Mouse (Mus musculus) gastrocnemius, postnatal 10 days (tissue): ENCODE measurements at regions not wholly inside any gene's neighbourhood (a gene's known extent, or its start where the extent isn't known, plus 50 kb on each side); places are given as distances from the start of the nearest gene placed in this dataset.
"Not testable (repeated sequence)": the region's sequence is repeated elsewhere in the genome, so short reads cannot be mapped to it uniquely, and the experiment has no call there.

ENCODE experiments used
- DNase-seq: peaks from one replicate; pipeline ENCODE4 v3.0.0; 2021; ENCODE audit warnings: mixed read lengths

DNA sequence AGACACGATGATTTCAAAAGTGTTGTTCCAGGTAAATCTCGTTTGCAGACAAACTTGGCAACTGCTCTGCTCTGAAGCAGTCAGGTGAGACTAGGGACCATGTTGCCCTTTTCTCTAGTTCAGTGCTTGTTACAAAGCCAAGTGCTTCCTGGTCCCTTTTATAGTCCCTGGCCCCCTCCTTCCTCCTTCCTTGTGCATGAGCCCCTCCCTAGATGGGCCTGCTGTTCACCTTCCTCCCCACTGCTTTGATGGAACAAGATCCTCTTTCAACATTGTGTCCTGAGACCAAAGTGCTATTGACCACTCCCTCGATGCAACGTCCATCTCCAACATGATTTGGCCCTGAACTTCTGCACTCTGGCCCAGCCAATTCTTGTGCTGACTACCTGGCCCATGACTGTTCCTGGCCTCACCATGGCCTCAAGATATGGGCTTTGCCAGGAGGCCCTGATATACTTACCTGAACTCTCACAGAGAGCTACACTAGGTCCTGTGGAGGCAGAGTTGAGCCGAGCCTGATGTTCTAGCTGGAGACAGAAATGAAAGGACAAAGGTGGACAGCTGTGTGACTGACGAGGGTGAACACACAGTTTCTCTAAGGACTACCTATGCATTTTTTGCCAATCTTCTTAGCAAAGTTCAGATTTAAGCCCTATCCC lies 104.6 kb upstream of the Klf3 start:
- no peak for DNase-seq

DNA sequence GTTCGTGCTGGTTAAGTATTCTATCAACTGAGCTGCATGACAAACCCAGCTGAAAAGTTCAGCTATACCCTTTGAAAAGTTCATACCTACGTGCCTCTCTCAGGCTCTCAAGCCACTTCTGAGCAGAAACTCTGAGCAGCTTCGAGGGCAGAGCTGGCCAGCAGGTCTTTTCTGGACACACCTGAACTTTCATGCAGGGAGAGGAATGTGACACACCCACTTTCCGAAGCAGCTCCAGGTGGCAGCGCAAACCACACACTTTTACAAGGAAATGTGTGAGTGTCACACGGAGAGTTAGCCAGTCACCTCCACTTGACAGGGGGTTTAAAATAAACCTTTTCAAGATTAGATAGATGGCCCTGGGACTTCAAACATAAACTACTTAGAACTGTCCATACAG lies 103.2 kb upstream of the Klf3 start:
- DNase-seq: no peak

DNA sequence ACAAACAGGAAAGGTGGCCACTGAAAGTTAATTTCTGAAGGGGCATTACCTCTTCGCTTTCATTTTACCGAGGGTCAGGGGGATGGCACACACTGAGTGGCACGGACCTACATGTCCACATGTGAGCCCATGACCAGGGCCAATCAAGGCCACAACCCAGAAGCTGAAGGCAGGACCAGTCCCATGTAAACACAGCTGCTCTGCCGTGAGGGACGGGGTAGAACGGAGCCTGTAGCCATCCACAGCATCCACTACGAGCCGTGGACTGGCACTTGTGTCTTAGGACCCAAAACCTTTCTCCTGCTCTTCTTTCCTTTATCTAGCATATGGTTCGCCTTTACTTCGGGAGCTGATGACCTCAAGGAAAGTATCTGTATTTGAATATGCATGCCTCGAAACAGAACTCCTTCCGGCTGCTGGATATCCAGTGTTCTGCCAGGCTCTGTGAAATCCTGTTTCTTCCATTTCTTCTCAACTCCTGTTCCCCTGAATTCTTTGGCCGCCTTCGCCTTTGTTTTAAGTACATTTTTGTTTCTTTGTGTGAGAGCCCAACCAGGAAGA lies 101.9 kb upstream of the Klf3 start:
- DNase-seq: no peak

DNA sequence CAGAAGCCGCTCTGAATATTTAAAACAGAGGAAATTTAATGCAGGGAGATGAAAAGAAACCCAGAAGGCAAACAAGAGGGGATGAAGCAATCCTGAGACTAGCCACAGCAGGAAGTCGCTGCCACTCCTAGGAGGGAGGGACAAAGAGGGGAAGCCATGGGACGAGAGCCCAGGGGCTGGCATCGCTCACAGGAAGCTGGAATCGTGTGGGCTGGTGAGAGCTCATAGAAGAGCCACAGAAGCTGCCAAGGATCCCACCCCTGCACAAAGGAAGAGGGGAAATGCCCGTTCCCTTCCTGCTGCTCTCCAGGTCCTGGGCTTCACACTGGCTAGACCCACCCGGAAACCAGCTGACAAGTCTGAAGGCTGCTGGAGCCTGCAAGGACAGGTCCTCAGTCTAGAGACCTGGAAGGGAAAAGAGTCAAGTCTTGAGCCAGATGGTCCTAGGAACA lies 101.4 kb upstream of the Klf3 start:
- DNase-seq: peak; percentile 68

DNA sequence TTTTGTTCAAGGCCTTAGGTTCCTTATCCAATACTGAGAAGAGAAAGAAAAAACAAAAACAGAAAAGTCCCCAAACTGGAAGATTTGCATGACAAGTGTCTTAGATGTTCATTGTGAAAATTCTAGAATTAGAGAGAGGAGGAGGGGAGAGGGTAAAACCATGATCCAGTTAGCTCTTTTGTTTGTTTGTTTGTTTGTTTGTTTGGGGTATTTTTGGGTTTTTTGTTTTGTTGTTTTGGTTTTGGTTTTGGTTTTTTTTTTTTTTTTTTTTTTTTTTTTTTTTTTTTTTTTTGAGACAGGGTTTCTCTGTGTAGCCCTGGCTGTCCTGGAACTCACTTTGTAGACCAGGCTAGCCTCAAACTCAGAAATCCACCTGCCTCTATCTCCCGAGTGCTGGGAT lies 100.8 kb upstream of the Klf3 start:
- not testable (repeated sequence) for DNase-seq

DNA sequence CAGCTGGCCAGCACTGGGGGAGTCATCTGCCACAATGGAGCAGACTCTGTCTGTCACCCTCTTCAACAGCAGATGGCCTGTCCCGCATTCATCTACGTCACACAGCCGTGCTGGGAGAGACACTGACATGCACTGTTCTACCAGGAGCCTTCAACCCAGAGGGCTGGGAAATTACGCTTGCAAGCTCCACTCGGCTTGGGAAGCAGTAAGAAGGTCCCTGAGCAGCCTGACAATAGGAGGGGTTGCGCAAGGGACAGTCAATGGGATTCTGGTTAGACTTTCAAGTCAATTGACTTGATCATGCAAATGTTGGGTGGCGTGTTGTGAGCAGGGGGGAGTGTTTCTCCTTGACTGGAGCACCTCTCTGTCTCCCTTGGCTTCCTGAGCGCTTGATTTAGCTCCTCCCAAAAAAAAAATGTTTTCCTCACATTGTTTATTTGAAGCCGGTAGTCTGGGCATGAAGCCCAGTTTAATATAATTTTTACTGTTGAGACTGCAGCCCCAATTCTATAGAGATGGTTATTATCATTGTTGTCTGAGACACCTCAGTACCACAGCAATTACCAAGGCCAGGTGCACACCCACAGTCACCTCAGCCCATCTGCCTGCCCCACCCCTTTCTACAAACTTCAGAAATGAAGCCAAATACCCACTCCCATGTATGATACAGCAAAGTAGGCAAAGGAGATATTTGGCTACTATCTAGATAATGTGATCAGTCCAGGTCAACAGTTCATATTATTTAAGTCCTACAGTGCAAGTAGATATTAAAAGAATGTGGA lies 99.9 kb upstream of the Klf3 start:
- peak; percentile 33 for DNase-seq

DNA sequence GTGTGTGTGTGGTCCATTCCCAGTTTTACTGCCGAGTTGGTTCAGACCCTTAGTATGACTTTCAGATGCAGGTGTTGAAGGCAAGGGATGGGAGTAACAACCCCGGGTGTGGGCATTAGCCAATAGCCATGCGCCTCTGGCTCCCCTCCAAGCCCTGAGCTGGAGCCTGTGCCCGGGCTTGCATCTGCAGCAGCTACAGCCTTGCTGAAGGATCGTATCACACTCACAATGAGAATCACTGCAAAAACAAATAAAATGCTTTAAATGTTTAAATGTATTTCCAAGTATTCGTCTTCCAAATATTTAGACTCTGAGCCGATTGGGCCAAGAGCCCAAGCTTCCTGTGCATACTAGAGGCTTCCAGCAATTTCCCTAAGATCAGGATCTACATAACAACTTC lies 99.0 kb upstream of the Klf3 start:
- peak; percentile 69 for DNase-seq

DNA sequence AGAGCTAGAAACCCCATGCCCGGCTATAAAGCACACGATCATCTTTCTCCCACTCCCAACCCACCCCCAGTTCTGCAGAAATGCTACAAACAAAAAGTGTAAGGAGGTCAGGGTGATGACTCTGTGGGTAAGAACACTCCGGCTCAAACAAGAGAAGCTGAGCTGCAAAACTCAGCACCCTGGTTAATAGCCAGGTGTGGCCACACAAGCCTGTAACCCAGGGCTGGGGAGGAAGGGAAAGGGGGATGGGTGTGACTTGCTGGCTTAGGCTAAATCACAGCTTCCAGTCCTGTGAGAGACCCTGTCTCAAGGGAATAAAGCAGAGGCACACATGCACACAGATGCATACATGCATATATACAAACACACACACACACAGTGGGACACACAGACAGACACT lies 96.6 kb upstream of the Klf3 start:
- DNase-seq: no peak

DNA sequence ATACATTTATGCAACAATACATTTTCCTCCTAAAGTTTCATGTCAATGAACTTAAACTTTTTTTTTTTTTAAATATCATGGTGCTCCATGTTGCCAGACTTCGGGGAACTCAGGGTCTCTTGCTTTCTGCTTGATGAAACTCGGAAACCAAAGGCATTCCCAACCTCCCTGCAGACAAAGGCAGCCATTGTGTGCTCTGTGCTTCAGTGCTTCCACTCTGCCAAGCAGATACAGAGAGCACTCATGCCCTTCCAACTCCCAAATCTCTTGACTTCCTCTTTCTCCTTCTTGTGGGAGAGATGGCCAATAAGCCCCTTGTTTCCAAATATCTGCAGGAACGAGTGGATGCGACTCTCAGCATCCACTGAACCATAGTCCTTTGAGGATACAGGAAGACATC lies 94.0 kb upstream of the Klf3 start:
- no peak for DNase-seq

DNA sequence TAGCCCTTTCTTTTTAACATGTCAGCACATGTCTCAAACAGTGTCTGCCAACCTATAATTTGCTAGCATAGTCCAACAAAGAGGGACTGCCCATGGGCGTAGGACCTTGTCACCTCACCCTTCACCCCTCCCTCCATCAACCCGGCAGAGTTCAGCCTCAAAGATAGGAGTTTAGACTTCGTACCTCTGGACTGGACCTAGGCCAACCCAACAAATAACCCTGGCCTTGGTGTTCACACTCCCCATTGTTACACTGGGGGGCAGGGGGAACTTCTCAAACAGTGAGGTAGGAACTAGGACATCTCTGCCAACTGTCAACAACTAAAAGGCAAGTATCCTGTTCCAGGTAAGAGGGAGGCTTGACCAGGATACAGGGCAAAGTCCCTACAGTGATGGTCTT lies 93.0 kb upstream of the Klf3 start:
- no peak for DNase-seq

DNA sequence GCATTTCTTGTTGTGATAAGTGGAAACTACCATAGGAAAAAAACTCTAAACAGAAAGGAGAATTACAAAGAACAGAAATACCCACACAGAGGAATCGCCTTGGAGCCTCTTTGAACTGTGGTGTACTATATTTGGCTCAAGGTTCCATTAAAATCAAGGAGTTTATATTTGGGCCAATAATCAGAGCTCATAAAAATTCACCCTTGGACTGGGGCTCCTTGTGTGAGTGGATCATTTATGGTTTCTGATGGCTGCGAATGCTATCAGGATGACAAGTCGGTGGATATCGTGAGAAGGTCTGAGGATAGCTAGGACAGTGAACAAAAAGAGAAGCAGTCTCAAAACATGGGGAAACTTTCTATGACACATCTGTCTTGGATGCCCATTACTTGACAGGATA lies 92.2 kb upstream of the Klf3 start:
- no peak for DNase-seq

DNA sequence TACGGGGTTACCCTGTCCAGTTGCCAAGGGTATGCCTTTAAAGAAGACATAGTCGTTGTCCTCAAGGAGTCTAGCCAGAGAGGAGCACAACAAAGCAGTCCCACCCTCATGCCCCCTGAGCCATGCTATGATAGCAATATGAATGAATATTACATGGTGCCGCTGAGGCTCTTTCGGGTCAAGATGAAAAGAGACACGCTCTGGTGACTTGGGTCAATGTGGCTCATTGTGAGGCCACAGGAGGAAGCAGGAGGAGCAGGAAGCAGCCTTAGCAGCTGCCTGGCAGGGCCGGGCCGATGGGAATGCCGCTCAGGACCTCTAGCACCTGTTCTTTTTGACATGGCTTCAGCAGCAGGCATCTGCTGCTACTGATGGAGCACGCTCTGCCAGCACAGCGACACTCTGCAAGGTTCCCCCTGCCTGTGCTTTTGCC lies 89.0 kb upstream of the Klf3 start:
- peak; percentile 27 for DNase-seq

DNA sequence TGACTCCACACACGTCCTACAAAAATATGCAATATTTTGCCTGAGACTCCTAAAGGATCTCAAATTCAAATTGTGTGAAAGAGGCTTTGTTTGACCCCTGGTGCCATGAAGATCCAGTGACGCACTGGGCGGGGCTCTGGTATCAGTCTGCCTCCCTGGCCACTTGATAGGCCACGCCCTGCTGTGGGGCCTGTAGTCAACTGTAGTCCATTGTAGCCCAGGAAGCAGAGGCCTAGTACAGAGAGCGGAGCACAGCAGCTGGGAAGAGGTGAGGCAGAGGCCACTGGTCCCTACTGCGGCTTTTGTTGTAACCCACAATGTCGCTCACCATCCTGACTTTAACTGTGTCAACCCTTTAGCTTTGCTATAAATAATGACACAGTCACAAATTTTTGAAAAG lies 88.5 kb upstream of the Klf3 start:
- peak; percentile 23 for DNase-seq

DNA sequence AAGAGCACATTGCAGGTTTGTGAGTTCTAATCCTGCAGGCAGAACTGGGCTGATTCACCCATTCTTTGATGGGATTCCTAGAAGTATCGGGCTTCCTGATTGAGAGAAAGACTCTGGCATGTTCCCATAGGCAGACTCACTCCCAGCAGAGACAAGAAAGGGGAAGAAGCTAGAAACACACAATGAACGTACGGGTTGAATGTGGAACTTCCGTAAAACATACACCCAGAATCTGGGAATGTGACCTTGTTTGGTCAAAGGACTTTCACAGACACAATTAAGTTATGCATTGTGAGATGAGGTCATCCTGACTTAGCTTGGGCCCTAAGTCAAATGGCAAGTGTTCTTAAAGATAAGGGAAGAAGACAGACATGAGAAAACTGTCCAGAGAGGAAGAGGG lies 86.6 kb upstream of the Klf3 start:
- DNase-seq: no peak

DNA sequence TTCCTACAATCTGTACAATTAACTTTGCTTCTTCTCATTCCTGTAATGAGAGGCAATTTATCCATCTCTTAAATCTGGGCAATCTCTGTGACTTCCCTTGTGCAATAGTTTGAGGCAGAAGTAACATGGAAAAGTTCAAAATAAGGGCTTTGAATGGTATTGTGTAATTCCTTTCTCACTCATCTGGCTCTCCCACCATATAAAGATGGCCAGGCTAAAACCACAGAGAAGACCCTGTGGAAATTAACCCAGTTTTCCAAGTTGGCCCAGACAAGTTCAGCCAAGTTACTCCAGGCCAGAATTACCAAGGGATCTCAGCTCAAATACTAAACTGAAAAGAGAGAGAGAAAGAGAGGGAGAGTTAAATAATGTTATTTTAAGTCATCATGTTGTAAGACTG lies 81.0 kb upstream of the Klf3 start:
- no peak for DNase-seq

DNA sequence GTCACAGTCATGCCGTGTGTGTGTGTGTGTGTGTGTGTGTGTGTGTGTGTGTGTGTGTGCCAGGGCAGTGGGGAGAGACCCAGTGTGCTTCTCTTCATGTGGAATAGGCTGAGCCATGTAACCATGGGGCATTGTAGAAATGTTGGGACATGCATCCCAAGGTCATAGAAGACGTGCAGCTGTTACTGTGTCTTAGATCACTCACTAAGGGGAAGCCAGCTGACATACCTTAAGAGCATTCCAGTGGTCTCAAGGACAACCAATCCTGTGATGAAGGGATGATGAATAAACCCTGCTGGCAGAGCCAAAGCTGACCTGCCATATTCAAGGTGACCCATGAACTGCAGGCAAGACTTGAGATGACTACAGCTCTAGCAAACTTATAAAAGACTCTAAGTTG lies 75.3 kb upstream of the Klf3 start:
- DNase-seq: no peak

DNA sequence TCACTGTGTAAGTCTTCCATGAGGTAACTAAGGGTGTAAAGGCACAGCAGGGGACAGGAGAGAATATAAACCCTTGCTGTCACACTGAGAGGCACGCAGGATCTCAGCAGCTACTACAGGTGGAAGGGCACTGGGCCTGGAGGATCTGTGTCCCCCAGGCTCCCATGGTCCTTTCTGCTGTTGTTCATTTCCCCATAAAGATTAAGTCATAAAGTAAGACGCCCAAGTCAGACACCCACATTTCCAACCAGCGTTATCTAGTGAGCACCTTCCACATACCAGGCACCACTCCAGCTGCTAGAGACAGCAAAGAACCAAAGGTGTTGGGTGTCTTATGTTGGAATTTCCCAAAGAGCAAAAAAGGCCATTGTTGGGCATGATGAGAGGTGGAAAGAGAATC lies 70.8 kb upstream of the Klf3 start:
- DNase-seq: no peak

DNA sequence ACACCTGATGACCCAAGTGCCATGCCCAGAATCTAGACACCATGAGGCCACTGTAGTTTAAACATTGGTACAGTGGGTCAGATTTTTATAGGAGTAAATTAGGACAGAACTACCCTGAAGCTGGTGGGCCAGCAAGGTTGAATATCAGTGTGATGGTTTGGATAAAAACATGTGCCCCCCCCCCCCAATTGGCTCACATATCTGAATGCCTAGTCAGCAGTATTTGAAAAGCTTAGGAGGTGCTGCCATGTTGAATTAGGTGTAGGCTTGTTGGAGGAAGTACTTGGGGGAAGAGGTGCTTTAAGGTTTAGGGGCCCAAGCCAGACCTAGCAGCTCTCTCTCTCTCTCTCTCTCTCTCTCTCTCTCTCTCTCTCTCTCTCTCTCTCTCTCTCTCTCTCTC lies 66.2 kb upstream of the Klf3 start:
- no peak for DNase-seq

DNA sequence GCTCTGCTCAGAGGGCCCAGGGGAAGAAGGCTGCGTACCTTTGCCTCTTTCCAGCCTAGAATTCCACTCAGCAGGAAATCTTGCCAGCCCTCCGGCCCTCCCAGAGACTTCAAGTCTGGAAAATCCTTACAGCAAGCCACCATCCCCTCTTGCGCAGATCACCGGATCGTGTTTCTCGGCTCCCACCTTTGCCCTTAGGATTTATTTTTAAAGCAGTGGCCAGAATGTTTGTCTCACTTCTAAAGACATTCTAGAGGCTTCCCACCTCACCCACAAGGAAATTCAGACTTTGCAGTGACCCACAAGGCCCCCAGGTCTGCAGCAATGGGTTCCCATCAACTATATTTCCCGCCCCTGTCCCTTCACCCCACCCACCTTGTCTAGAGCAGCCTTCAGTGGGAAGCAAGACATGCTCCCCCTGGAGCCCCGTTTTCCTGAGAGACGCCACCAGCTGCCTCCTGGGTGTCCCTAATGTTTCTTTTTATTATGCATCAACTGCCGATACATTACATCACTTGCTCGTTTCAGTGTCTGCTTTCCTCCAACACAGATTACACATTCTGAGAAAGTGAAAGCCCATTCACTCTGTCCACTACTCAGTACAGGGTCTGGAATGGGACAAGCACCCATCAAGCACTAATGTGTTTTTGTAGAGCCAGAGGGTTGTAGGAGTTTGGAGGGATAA lies 65.0 kb upstream of the Klf3 start:
- no peak for DNase-seq

DNA sequence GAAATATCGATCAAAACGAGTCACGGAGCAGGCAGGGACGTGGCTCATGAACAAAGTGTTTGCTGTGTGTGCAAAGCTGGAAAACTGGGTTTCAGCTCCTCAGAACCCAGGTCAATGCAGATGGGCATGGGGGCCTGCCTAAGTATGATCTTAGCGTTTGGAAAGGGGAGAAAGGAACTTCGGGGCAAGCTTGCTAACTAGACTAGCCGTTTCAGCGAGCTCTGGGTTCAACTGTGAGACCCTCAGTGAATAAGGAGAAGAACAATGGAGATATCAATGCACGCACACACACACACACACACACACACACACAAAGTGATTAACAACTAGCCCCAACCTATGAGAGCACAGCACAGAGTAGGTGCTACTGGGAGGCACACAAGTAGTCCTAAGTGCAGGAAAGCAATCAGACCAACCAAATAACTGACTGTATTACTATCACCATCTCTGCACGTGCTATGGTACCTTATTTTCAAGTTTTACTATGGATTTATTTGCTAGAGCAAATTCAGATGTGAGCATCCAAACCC lies 64.3 kb upstream of the Klf3 start:
- DNase-seq: no peak

DNA sequence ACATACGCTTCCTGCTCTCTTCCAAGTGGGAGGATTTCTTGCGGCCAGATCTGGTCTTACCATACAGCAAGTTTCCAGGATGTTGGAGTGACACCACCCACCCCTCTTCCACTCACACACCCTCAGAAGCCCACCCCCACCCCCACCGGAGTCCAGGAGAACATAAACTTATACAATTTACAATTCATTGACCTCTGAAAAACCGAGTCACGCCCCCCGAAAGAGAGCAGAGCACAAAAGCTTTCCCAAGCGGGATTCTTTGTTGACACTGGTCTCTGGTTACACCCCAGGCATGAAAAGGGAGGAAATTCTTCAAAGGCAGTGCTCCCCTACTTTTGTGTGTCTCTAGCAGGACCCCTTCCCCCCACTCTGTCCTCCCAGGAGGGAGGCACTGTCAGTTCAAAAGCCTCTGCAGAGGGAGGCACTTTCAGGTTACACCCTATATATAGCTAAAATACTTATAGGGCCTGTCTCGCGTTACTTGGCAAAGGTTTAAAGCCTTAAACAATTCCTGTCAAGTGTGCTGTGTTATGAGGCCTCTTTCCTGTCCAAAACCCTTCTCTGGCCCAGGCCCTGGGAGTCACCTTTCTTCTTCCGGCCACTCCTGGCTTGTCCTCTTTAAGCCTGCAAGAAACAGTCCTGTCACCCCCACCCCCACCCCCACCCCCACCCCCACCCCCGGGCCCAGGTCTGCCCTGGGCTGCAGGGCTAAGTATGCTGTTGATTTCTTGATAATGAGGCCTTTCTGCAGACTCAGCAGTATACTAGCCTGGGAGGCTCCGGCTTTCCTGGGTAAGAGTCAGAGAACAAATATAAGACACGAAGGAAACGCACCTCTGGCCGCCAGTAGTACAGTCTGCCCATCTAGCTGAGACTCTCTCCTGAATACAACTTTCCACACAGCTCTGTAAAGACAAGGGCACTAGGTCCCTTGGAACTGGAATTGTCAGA lies 63.6 kb upstream of the Klf3 start:
- no peak for DNase-seq

DNA sequence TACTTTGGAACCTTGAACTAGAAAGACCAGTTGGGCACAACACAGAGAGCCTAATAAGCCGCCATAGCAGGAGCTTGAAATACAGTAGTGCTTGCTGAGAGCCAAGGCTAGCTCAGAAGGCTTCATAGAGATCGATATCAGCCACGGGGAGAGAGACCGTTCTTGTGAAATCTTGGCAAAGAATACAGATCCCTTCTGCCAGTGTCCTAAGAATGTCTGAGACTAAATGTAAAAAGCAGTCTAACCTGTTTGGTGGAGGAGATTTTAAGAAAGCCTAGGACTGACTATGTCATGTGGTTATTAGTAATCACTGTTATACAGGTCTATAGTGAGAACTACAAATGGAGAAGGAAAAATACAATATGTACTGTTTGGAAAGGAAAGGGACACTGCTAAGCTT lies 59.1 kb upstream of the Klf3 start:
- no peak for DNase-seq
